In the genomic region with DNA sequence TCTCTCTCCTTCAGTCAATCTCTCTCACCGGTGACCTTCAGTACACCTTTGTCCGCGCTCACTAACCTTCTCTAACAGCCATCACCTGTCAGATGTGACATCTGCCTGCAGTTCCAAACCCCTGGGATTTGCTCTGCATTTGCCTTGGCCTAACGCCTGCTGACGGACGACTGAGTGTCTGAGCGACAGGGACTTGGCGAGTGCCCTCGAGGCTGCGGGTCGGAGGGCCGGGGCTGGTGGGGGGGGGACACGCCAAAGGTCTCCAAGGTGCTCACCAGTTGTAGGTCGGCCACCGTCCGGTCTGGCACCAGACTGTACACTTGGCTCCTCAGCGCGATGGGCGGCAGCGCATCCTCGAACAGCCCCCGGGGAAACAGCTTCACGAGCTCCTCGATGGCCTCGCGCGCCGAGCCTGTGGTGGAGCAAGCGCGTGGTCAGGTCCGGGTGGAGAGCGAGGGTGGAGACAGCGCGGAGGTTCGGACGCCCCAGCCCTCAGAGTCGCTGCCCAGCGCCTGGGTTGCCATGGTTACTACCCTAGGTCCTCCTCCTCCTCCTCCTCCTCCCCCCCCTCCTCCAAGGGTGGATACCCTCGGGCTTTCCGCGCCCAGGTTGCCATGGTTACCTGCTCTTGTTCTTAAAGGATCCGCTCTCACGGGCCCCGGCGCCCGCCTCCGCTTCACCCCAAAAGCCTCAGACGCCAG, we compare ENCODE assay signal across 8 mouse cellular contexts. TPM values are rescaled to one million over a fixed set of nuclear protein-coding genes. Genes with fewer than 3 reads are reported as not detected.
DNase-seq lines count a peak whose midpoint lies in the region; ATAC-seq and TF ChIP-seq lines count a peak whose summit lies in the region.

No protein-coding gene starts in this region.

- peak overlapping the region; percentile 93 for H3K4me2 ChIP-seq in limb, embryonic 14.5 days (replicated peaks; ENCODE audit: low read depth, low read length, severe bottlenecking)
- peak overlapping the region; percentile 95 for H3K4me2 ChIP-seq in neural tube, embryonic 15.5 days

- TF ChIP-seq POLR2A in testis, adult 2 months (IDR thresholded peaks at IDR 0.05; ENCODE audit: control insufficient read depth, low read depth, low read length): no peak
- TF ChIP-seq POLR2A in limb, embryonic 14.5 days (IDR thresholded peaks at IDR 0.05; ENCODE audit: borderline replicate concordance, extremely low read depth, insufficient read depth, insufficient read length): no peak

- H3K9me3 ChIP-seq in limb, embryonic 14.5 days (ENCODE audit: control insufficient read depth, low read length): no peaks in the 10 kb centered on the region
- no peaks in the 10 kb centered on the region for H3K9me3 ChIP-seq in neural tube, embryonic 15.5 days (replicated peaks)

- TF ChIP-seq CTCF in testis, adult 2 months (IDR thresholded peaks at IDR 0.05; ENCODE audit: control insufficient read depth, insufficient read depth, insufficient replicate concordance, low read depth, low read length): no peak

- H3K27ac ChIP-seq in testis, adult 2 months (ENCODE audit: control insufficient read depth, insufficient read depth, low read depth, low read length): peak overlapping the region; percentile 82
- peak overlapping the region; percentile 3; the same call in 1 of the 2 replicates for H3K27ac ChIP-seq in limb, embryonic 14.5 days (replicated peaks; ENCODE audit: low read depth, low read length)
- H3K27ac ChIP-seq in neural tube, embryonic 15.5 days (replicated peaks): peak overlapping the region; percentile 84

- no peak for DNase-seq in cerebellum, adult 11-12 months
- no peak for DNase-seq in testis, postnatal 14 days (ENCODE audit: low spot score)
- no peak for DNase-seq in limb, embryonic 14.5 days (ENCODE audit: low spot score)
- DNase-seq in thymus, postnatal 4 days: no peak
- no peak for DNase-seq in kidney, adult 18-20 months

- peak overlapping the region; percentile 99 for H3K4me3 ChIP-seq in testis, adult 2 months (ENCODE audit: control insufficient read depth, low read depth, low read length)
- peak overlapping the region; percentile 83 for H3K4me3 ChIP-seq in limb, embryonic 14.5 days (replicated peaks; ENCODE audit: low read length)
- peak overlapping the region; percentile 86 for H3K4me3 ChIP-seq in neural tube, embryonic 15.5 days (replicated peaks)

- peaks cover 1% of the 10 kb centered on the region; the same call in 1 of the 2 replicates for H3K36me3 ChIP-seq in testis, adult 2 months (ENCODE audit: control insufficient read depth, insufficient read depth, low read length)
- peaks cover 33% of the 10 kb centered on the region for H3K36me3 ChIP-seq in limb, embryonic 14.5 days (ENCODE audit: control insufficient read depth, insufficient read depth, low read length)
- H3K36me3 ChIP-seq in neural tube, embryonic 15.5 days: peaks cover 48% of the 10 kb centered on the region

- WGBS in limb, embryonic 14.5 days: 6% methylated on average over 42 of the region's 48 CpGs
- WGBS in neural tube, embryonic 15.5 days: 4% methylated on average over 42 of the region's 48 CpGs

- no peaks in the 10 kb centered on the region for H3K27me3 ChIP-seq in testis, adult 2 months (ENCODE audit: control insufficient read depth, insufficient read depth, low read length)
- H3K27me3 ChIP-seq in limb, embryonic 14.5 days (ENCODE audit: control insufficient read depth, insufficient read depth, low read length): no peaks in the 10 kb centered on the region
- no peaks in the 10 kb centered on the region for H3K27me3 ChIP-seq in neural tube, embryonic 15.5 days (replicated peaks)

- H3K9ac ChIP-seq in limb, embryonic 14.5 days (ENCODE audit: low read depth, low read length, severe bottlenecking): peak overlapping the region; percentile 69
- peak overlapping the region; percentile 79 for H3K9ac ChIP-seq in neural tube, embryonic 15.5 days (replicated peaks)

- peak; percentile 59; the same call in 1 of the 2 replicates for ATAC-seq in cerebellum, adult (ENCODE audit: insufficient number of reproducible peaks, low FRiP score, low TSS enrichment)
- peak; percentile 72 for ATAC-seq in limb, embryonic 14.5 days (ENCODE audit: low FRiP score, low read depth)
- peak; percentile 81 for ATAC-seq in neural tube, embryonic 15.5 days (ENCODE audit: low FRiP score)

- H3K4me1 ChIP-seq in testis, adult 2 months (ENCODE audit: control insufficient read depth, insufficient read depth, low read length): peaks cover 14% of the 10 kb centered on the region
- H3K4me1 ChIP-seq in limb, embryonic 14.5 days (ENCODE audit: control insufficient read depth, insufficient read depth, low read length): peaks cover 14% of the 10 kb centered on the region
- peaks cover 38% of the 10 kb centered on the region for H3K4me1 ChIP-seq in neural tube, embryonic 15.5 days

RNA-seq across cellular contexts. Expression of a gene that starts 0.4 kb away (rescaled TPM):
- polyA plus RNA-seq in testis, adult 2 months (2012; rRNA removed): 41.3 and 46.3 TPM in 2 replicates
- 46.4 and 46.5 TPM in 2 replicates for polyA plus RNA-seq in limb, embryonic 14.5 days (2012; rRNA removed)
- 23.9 and 26.8 TPM in 2 replicates for polyA plus RNA-seq in limb, embryonic 14.5 days (2014; fragmentation: Nextera tagmentation; extraction: Ambion mirVana)
- polyA plus RNA-seq in neural tube, embryonic 15.5 days (2015; fragmentation: Nextera tagmentation; extraction: Ambion mirVana): 40.0 and 41.6 TPM in 2 replicates

RNA-seq across cellular contexts. Expression of a gene that starts 0.5 kb away (rescaled TPM):
- polyA plus RNA-seq in testis, adult 2 months (2012; rRNA removed): 51.3 and 61.0 TPM in 2 replicates
- polyA plus RNA-seq in limb, embryonic 14.5 days (2012; rRNA removed): 87.6 and 98.9 TPM in 2 replicates
- 52.6 and 59.9 TPM in 2 replicates for polyA plus RNA-seq in limb, embryonic 14.5 days (2014; fragmentation: Nextera tagmentation; extraction: Ambion mirVana)
- polyA plus RNA-seq in neural tube, embryonic 15.5 days (2015; fragmentation: Nextera tagmentation; extraction: Ambion mirVana): 58.9 and 64.8 TPM in 2 replicates

RNA-seq across cellular contexts. Expression of a gene that starts 13.7 kb away (rescaled TPM):
- polyA plus RNA-seq in testis, adult 2 months (2012; rRNA removed): 137 and 142 TPM in 2 replicates
- polyA plus RNA-seq in limb, embryonic 14.5 days (2012; rRNA removed): 75.8 and 99.4 TPM in 2 replicates
- 43.5 and 45.0 TPM in 2 replicates for polyA plus RNA-seq in limb, embryonic 14.5 days (2014; fragmentation: Nextera tagmentation; extraction: Ambion mirVana)
- polyA plus RNA-seq in neural tube, embryonic 15.5 days (2015; fragmentation: Nextera tagmentation; extraction: Ambion mirVana): 56.6 and 57.4 TPM in 2 replicates

RNA-seq across cellular contexts. Expression of a gene that starts 13.9 kb away (rescaled TPM):
- 173 and 180 TPM in 2 replicates for polyA plus RNA-seq in testis, adult 2 months (2012; rRNA removed)
- 56.4 and 92.2 TPM in 2 replicates for polyA plus RNA-seq in limb, embryonic 14.5 days (2012; rRNA removed)
- polyA plus RNA-seq in limb, embryonic 14.5 days (2014; fragmentation: Nextera tagmentation; extraction: Ambion mirVana): 101 and 111 TPM in 2 replicates
- 77.4 and 77.8 TPM in 2 replicates for polyA plus RNA-seq in neural tube, embryonic 15.5 days (2015; fragmentation: Nextera tagmentation; extraction: Ambion mirVana)

RNA-seq across cellular contexts. Expression of a gene that starts 26.0 kb away (rescaled TPM):
- 1.1 and 1.2 TPM in 2 replicates for polyA plus RNA-seq in testis, adult 2 months (2012; rRNA removed)
- 0.76 and 0.88 TPM in 2 replicates for polyA plus RNA-seq in limb, embryonic 14.5 days (2012; rRNA removed)
- polyA plus RNA-seq in limb, embryonic 14.5 days (2014; fragmentation: Nextera tagmentation; extraction: Ambion mirVana): 1.6 and 2.1 TPM in 2 replicates
- 2.4 and 5.9 TPM in 2 replicates for polyA plus RNA-seq in neural tube, embryonic 15.5 days (2015; fragmentation: Nextera tagmentation; extraction: Ambion mirVana)

Comparison
In these comparisons a context has a peak if more than half of its experiments do, and no peak if none do; other contexts are left out.
1. H3K27ac ChIP-seq: peak in every context shown above with its lines; median percentile 84 in neural tube, embryonic 15.5 days; 82 in testis, adult 2 months; 3 in limb, embryonic 14.5 days.